Mouse (Mus musculus) heart, embryonic 12.5 days (tissue): Measurements from ENCODE around the gene 1110051M20Rik. TPM values are rescaled to one million over a fixed set of nuclear protein-coding genes. Genes with fewer than 3 reads are reported as not detected.
A peak's percentile ranks its signal among the peaks of the same experiment; 100 is the strongest.

Experiments used
- ATAC-seq: fragments of 200-750 bp; cut with Nextera tagmentation; 2 replicates; pipeline ENCODE4 v1.8.0; 2017; ENCODE audit warnings: moderate TSS enrichment, moderate library complexity; ENCODE audit not compliant: insufficient number of reproducible peaks, low FRiP score
- H3K27ac ChIP-seq: fragments of 300-500 bp; sonication (generic); 2 replicates; pipeline ENCODE4 v1.5.1; 2016; ENCODE audit warnings: mild to moderate bottlenecking, moderate library complexity; ENCODE audit not compliant: poor library complexity, severe bottlenecking
- H3K27me3 ChIP-seq: fragments of 300-500 bp; sonication (generic); replicated peaks from 2 replicates; pipeline ENCODE4 v1.6.1; 2016; ENCODE audit warnings: mild to moderate bottlenecking, moderate library complexity
- H3K36me3 ChIP-seq: fragments of 300-500 bp; sonication (generic); 2 replicates; pipeline ENCODE4 v1.6.1; 2016; ENCODE audit warnings: mild to moderate bottlenecking, moderate library complexity
- H3K4me1 ChIP-seq: fragments of 300-500 bp; sonication (generic); replicated peaks from 2 replicates; pipeline ENCODE4 v1.6.1; 2016; ENCODE audit warnings: mild to moderate bottlenecking
- H3K4me2 ChIP-seq: fragments of 300-500 bp; sonication (generic); 2 replicates; pipeline ENCODE4 v1.6.1; 2016; ENCODE audit warnings: mild to moderate bottlenecking, moderate library complexity
- H3K4me3 ChIP-seq: fragments of 300-500 bp; sonication (generic); 2 replicates; pipeline ENCODE4 v1.5.1; 2016; ENCODE audit warnings: mild to moderate bottlenecking
- H3K9ac ChIP-seq: fragments of 300-500 bp; sonication (generic); 2 replicates; pipeline ENCODE4 v1.6.1; 2016; ENCODE audit warnings: mild to moderate bottlenecking, moderate library complexity
- H3K9me3 ChIP-seq: fragments of 300-500 bp; sonication (generic); replicated peaks from 2 replicates; pipeline ENCODE4 v1.6.1; 2016; ENCODE audit warnings: mild to moderate bottlenecking, moderate library complexity
- WGBS: fragments of 180-500 bp; shearing (Covaris S2); methylation state at CpG from one replicate; pipeline ENCODE4 v1.1.7; 2016; 5-methylcytosine and 5-hydroxymethylcytosine counted together
- polyA plus RNA-seq: library from polyadenylated mRNA; unstranded; fragments of >200 nt; fragmentation: Nextera tagmentation; extraction: Ambion mirVana; gene quantifications from 2 replicates; pipeline ENCODE4 v1.2.1, GENCODE M21; 2016

Gene 1110051M20Rik
- polyA plus RNA-seq, 1 experiment from 2014 or later: 35.7 TPM

DNA sequence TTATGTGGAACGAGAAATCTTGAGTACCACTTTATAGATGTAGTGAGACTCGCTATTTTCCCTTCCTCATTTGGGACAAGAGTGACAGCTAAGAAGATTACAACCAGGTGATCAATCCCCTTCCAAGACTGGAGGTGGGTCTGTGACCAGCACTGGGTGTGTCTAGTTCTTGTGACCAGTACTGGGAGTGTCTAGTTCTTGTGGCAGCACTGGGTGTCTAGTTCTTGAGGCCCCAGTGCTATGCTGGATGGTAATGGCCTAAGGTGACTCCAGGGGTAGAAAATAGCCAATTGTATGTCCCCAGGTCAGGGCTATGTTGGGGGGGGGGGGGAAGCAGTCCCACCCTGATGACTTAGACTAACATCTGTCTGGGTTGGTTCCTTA, 165.1 kb downstream of the 1110051M20Rik start:
- Histone ChIP-seq H3K4me2 (no peak overlapping the region), H3K9ac (no peak overlapping the region), H3K9me3 (no peaks in the 10 kb centered on the region), H3K36me3 (peaks cover 36% of the 10 kb centered on the region), H3K27ac (no peak overlapping the region), H3K4me3 (no peak overlapping the region), H3K27me3 (no peaks in the 10 kb centered on the region), H3K4me1 (peaks cover 27% of the 10 kb centered on the region)
- 70% methylated on average over 2 of the region's 2 CpGs for WGBS
- 0 out of 2 replicates have a peak, but pooled peaks have one; percentile 23 for ATAC-seq

GRCm38 (mm10) chr2:91278749-91279371, 165.6 kb downstream of the 1110051M20Rik start:
- Histone ChIP-seq H3K4me2 (no peak overlapping the region), H3K4me1 (peaks cover 24% of the 10 kb centered on the region), H3K27me3 (no peaks in the 10 kb centered on the region), H3K36me3 (peaks cover 41% of the 10 kb centered on the region), H3K9ac (no peak overlapping the region), H3K27ac (no peak overlapping the region), H3K4me3 (no peak overlapping the region), H3K9me3 (no peaks in the 10 kb centered on the region)
- peak; percentile 54 for ATAC-seq
- WGBS: 37% methylated on average over 10 of the region's 10 CpGs

- Histone ChIP-seq H3K9ac (no peak overlapping the region), H3K9me3 (no peaks in the 10 kb centered on the region), H3K4me2 (no peak overlapping the region), H3K27ac (no peak overlapping the region), H3K27me3 (no peaks in the 10 kb centered on the region), H3K36me3 (peaks cover 75% of the 10 kb centered on the region), H3K4me1 (peaks cover 5% of the 10 kb centered on the region), H3K4me3 (no peak overlapping the region)
- ATAC-seq: no peak
- 93% methylated on average over 8 of the region's 8 CpGs for WGBS
Measured at GRCm38 (mm10) chr2:91269687-91270133, 174.8 kb downstream of the 1110051M20Rik start.

GRCm38 (mm10) chr2:91268706-91269105, 175.8 kb downstream of the 1110051M20Rik start:
- H3K9me3 ChIP-seq: no peaks in the 10 kb centered on the region
- no peaks in the 10 kb centered on the region for H3K27me3 ChIP-seq
- H3K4me1 ChIP-seq: peaks cover 13% of the 10 kb centered on the region
- no peak for ATAC-seq
- no peak overlapping the region for H3K4me3 ChIP-seq
- no peak overlapping the region for H3K4me2 ChIP-seq
- no peak overlapping the region for H3K27ac ChIP-seq
- H3K36me3 ChIP-seq: peaks cover 65% of the 10 kb centered on the region
- no peak overlapping the region for H3K9ac ChIP-seq
- WGBS: 83% methylated on average over 2 of the region's 2 CpGs

- Histone ChIP-seq H3K4me1 (peaks cover 13% of the 10 kb centered on the region), H3K36me3 (peaks cover 58% of the 10 kb centered on the region), H3K27ac (no peak overlapping the region), H3K9ac (no peak overlapping the region), H3K9me3 (no peaks in the 10 kb centered on the region), H3K4me2 (no peak overlapping the region), H3K27me3 (no peaks in the 10 kb centered on the region), H3K4me3 (no peak overlapping the region)
- 94% methylated on average over 3 of the region's 3 CpGs for WGBS
- ATAC-seq: no peak
Measured at GRCm38 (mm10) chr2:91268042-91268441, 176.5 kb downstream of the 1110051M20Rik start.

DNA sequence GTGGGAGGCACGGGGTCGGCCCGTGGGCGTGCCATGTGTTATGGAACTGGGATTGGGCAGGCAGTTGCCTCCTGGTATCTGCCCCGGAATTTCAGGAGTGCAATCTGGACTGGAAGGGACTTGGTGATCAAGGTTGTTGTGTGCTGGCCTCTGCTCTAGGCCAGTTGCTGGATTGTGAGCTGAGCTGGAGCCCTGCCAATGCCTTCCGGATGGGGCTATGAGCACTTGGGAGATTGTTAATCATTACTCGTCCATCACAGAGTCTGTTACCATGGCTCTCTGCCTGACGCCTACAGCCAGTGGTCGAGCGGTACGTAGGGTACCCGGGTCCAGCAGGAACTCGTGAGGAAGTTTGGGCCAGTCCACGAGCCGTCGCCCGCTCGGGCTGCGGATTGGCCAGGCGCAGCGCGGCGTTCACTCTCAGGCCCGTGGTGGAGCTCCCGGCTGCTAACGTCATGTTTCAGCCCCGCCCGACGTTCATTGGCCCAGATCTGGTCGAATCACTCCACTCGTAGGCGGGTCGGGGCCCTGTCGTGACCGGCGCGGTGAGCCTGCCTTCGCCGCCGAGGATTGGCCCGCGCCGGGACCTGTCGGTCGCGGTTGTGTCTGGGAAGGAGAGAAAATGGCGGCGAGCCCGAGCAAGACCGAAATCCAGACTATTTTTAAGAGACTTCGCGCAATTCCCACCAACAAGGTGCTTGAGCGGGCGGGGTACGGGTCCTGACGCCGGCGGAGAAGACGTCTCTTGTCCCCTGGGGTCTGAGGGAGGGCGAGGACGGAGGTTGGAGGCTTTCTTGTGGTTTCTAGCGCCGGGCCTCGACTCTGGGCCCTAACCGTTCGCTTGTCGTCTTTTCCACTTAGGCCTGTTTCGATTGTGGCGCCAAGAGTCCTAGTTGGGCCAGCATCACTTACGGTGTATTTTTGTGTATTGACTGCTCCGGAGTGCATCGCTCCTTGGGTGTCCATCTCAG, 179.5 kb downstream of the 1110051M20Rik start, which contains the start of gene Arfgap2:
Gene Arfgap2, plus strand, starts transcription at position 264 of the 971 bp plus-strand sequence.
- Histone ChIP-seq H3K36me3 (peaks cover 51% of the 10 kb centered on the region), H3K9me3 (no peaks in the 10 kb centered on the region), H3K27me3 (no peaks in the 10 kb centered on the region), H3K4me1 (peaks cover 17% of the 10 kb centered on the region), H3K4me3 (peak within 1 kb of the TSS; percentile 81), H3K9ac (peak within 1 kb of the TSS; percentile 92), H3K4me2 (peak within 1 kb of the TSS; percentile 88), H3K27ac (peak within 1 kb of the TSS; percentile 96)
- 2% methylated on average over 72 of the region's 72 CpGs for WGBS
- peak; percentile 98 for ATAC-seq

- Histone ChIP-seq H3K27ac (peak overlapping the region; percentile 96), H3K4me1 (peaks cover 23% of the 10 kb centered on the region), H3K9ac (peak overlapping the region; percentile 67), H3K9me3 (no peaks in the 10 kb centered on the region), H3K27me3 (no peaks in the 10 kb centered on the region), H3K4me2 (peak overlapping the region; percentile 88), H3K4me3 (peak overlapping the region; percentile 81; the same call in 1 of the 2 replicates), H3K36me3 (peaks cover 41% of the 10 kb centered on the region)
- 86% methylated on average over 17 of the region's 17 CpGs for WGBS
- ATAC-seq: no peak
Measured at GRCm38 (mm10) chr2:91263692-91264660, 180.5 kb downstream of the 1110051M20Rik start.

DNA sequence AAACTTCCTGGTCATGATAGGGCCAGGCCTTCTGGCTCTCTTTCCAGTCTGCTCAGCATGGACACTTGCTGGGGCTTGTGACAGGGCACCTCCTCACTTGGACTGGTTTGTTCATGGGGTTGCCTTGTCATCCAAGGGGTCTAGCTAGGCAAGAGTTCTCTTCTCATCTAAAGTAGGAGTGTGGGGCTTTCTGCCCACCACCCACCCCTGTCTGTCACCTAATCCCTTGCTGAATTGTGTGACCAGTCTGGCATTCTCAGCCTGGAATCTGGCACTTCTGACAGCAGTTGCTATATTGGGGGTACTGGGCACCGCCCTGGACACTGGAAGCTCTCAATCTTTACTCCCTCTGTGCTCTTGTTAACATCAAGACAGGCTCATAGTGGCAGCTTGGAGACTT, 185.0 kb downstream of the 1110051M20Rik start:
- Histone ChIP-seq H3K27ac (0 out of 2 replicates have a peak overlapping the region, but pooled peaks have one; percentile 29), H3K4me2 (peak overlapping the region; percentile 13; the same call in 1 of the 2 replicates), H3K27me3 (peaks cover 20% of the 10 kb centered on the region), H3K9ac (0 out of 2 replicates have a peak overlapping the region, but pooled peaks have one; percentile 14), H3K36me3 (peaks cover 20% of the 10 kb centered on the region), H3K4me1 (peaks cover 44% of the 10 kb centered on the region), H3K9me3 (no peaks in the 10 kb centered on the region), H3K4me3 (no peak overlapping the region)
- 59% methylated on average over 1 of the region's 1 CpGs for WGBS
- ATAC-seq: no peak

- peak overlapping the region; percentile 76; the same call in 1 of the 2 replicates for H3K9ac ChIP-seq
- H3K4me1 ChIP-seq: peaks cover 38% of the 10 kb centered on the region
- no peak overlapping the region for H3K27ac ChIP-seq
- H3K4me3 ChIP-seq: no peak overlapping the region
- peaks cover 20% of the 10 kb centered on the region for H3K36me3 ChIP-seq
- 47% methylated on average over 1 of the region's 1 CpGs for WGBS
- ATAC-seq: no peak
- no peak overlapping the region for H3K4me2 ChIP-seq
- peaks cover 27% of the 10 kb centered on the region for H3K27me3 ChIP-seq
- no peaks in the 10 kb centered on the region for H3K9me3 ChIP-seq
Measured at GRCm38 (mm10) chr2:91258830-91259229, 185.7 kb downstream of the 1110051M20Rik start.

DNA sequence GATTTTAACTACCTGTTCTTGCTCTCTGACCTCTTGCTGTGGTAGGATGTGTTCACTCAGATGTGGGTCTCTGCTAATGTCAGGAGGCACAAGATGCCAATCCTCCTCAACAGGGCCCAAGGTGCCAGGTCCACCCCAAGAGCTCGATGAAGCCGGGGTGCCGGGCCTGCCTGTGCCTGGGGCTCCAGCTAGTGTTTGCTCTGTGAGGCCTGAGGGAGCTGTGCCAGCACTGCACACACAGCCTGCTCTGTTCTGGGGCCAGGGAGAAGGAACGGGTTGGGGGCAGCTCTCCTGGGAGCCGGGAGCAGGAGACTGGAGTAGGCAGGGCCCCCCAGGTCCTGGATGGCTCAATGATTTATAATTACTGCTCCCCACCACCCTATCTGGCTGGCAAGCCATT, 186.4 kb downstream of the 1110051M20Rik start:
- Histone ChIP-seq H3K9me3 (no peaks in the 10 kb centered on the region), H3K4me2 (peak overlapping the region; percentile 80), H3K4me3 (peak overlapping the region; percentile 79), H3K9ac (peak overlapping the region; percentile 76), H3K36me3 (peaks cover 20% of the 10 kb centered on the region), H3K27me3 (peaks cover 31% of the 10 kb centered on the region), H3K27ac (no peak overlapping the region), H3K4me1 (peaks cover 38% of the 10 kb centered on the region)
- 79% methylated on average over 5 of the region's 5 CpGs for WGBS
- ATAC-seq: no peak
